Mouse (Mus musculus): ENCODE data around the gene Srd5a1. TPM values are rescaled to one million over a fixed set of nuclear protein-coding genes. Genes with fewer than 3 reads are reported as not detected.

The Srd5a1 gene
- polyA plus RNA-seq, 1 experiment from 2014 or later: 25.5 TPM

DNA sequence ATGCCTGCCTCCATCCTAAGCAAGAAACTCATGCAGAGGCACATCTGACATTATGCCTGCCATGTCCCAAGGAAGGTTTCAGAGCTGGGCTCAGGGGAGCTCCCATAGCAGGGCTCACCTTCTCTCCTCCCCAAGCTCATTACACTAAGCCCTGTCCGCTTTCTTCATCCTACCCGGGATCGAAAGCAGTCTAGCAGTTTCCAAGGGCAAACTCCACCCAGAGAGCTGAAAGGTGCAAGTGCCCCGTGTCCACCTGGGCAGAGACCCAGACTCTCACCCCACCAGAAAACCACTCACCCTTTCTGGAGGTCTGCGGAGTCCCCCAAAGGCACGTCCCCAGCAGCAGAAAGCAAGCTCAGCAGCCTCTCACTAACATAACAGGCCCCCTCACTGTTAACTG lies 80.3 kb downstream of the Srd5a1 start:
- DNase-seq (no peak), ATAC-seq (ENCODE audit: low FRiP score, low TSS enrichment) (no peak)
- Histone ChIP-seq H3K9me3 (ENCODE audit: control insufficient read depth, low read length) (no peaks in the 10 kb centered on the region), H3K27me3 (ENCODE audit: control insufficient read depth, insufficient read depth, low read length) (no peaks in the 10 kb centered on the region), H3K4me2 (ENCODE audit: low read length) (peak overlapping the region; percentile 95), H3K9ac (replicated peaks; ENCODE audit: low read length) (peak overlapping the region; percentile 34; the same call in 1 of the 2 replicates), H3K36me3 (ENCODE audit: control insufficient read depth, insufficient read depth, low read length) (no peaks in the 10 kb centered on the region), H3K4me1 (ENCODE audit: control insufficient read depth, insufficient read depth, low read length) (peaks cover 44% of the 10 kb centered on the region), H3K4me3 (replicated peaks; ENCODE audit: low read depth, low read length) (peak overlapping the region; percentile 90), H3K27ac (replicated peaks; ENCODE audit: low read depth, low read length) (no peak overlapping the region)
- 81% methylated on average over 6 of the region's 6 CpGs for WGBS

DNA sequence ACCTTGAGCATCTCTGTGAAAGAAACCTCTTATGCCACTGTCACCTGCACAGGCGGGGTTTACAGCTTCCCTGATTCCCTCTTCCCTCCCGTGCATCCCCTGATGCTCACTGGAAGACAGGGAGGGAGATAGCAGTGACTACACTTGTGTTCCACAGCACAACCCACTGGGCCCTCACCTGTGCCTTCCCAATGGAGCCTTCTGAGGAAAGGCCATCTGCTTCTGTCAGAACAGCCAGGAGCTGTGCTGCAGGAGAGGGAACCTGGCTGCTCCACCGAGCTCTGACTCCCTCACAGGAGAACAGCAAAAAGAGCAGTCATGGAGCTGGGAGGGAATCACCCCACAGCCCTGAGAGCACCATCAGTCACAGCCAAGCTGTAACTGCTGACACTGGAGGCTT lies 81.1 kb downstream of the Srd5a1 start:
- Histone ChIP-seq H3K9ac (replicated peaks; ENCODE audit: low read length) (peak overlapping the region; percentile 34; the same call in 1 of the 2 replicates), H3K4me3 (replicated peaks; ENCODE audit: low read depth, low read length) (0 out of 2 replicates have a peak overlapping the region, but pooled peaks have one; percentile 3), H3K4me2 (ENCODE audit: low read length) (peak overlapping the region; percentile 95), H3K4me1 (ENCODE audit: control insufficient read depth, insufficient read depth, low read length) (peaks cover 41% of the 10 kb centered on the region), H3K27me3 (ENCODE audit: control insufficient read depth, insufficient read depth, low read length) (no peaks in the 10 kb centered on the region), H3K9me3 (ENCODE audit: control insufficient read depth, low read length) (no peaks in the 10 kb centered on the region), H3K27ac (replicated peaks; ENCODE audit: low read depth, low read length) (no peak overlapping the region), H3K36me3 (ENCODE audit: control insufficient read depth, insufficient read depth, low read length) (no peaks in the 10 kb centered on the region)
- 73% methylated on average over 3 of the region's 3 CpGs for WGBS
- DNase-seq: no peak
- no peak for ATAC-seq (ENCODE audit: low FRiP score, low TSS enrichment)

DNA sequence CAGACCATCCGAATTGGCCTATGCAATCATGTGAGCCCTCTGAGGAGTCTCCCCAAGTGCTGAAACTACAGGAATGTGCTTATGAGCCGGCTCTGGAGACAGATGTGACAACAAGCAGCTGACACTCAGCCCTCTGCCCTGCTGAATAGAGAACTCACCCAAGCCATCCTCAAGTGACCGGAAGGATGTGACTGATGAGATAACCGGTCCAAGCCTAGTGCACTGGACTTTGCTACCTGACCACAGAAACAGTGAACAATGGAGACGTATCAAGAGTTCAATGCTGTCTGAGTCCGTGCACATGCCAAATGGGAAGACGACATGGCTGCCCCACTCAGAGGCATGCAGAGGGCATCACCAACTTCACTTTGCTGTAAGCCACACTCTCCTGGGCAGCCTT lies 82.7 kb downstream of the Srd5a1 start:
- no peak for ATAC-seq (ENCODE audit: low FRiP score, low TSS enrichment)
- Histone ChIP-seq H3K4me2 (ENCODE audit: low read length) (no peak overlapping the region), H3K9ac (replicated peaks; ENCODE audit: low read length) (no peak overlapping the region), H3K27me3 (ENCODE audit: control insufficient read depth, insufficient read depth, low read length) (no peaks in the 10 kb centered on the region), H3K4me1 (ENCODE audit: control insufficient read depth, insufficient read depth, low read length) (peaks cover 47% of the 10 kb centered on the region), H3K36me3 (ENCODE audit: control insufficient read depth, insufficient read depth, low read length) (no peaks in the 10 kb centered on the region), H3K9me3 (ENCODE audit: control insufficient read depth, low read length) (no peaks in the 10 kb centered on the region), H3K4me3 (replicated peaks; ENCODE audit: low read depth, low read length) (no peak overlapping the region), H3K27ac (replicated peaks; ENCODE audit: low read depth, low read length) (no peak overlapping the region)
- WGBS: 87% methylated on average over 7 of the region's 7 CpGs
- no peak for DNase-seq

DNA sequence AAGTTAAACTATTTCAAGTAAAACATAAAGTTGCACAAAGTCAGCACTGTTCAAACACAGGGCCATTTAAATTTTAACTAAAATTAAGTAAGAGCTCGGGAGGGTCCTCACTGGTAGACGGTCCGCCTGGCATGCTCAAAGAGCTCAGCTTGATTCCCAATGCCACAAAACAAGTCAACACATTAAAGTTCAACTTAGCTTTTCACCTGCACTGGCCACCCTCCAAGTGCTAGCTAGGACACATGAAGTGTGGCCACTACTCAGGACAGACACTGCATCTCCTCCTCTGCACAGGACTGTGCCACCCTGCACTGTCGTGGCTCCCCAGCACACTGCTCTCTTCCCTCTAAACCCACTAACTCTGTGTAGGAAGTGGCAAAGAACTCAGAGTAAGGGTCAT lies 85.4 kb downstream of the Srd5a1 start:
- H3K27me3 ChIP-seq (ENCODE audit: control insufficient read depth, insufficient read depth, low read length): no peaks in the 10 kb centered on the region
- no peak overlapping the region for H3K27ac ChIP-seq (replicated peaks; ENCODE audit: low read depth, low read length)
- no peak overlapping the region for H3K9ac ChIP-seq (replicated peaks; ENCODE audit: low read length)
- H3K4me3 ChIP-seq (replicated peaks; ENCODE audit: low read depth, low read length): no peak overlapping the region
- peaks cover 44% of the 10 kb centered on the region for H3K4me1 ChIP-seq (ENCODE audit: control insufficient read depth, insufficient read depth, low read length)
- ATAC-seq (ENCODE audit: low FRiP score, low TSS enrichment) (no peak), DNase-seq (no peak)
- no peak overlapping the region for H3K4me2 ChIP-seq (ENCODE audit: low read length)
- H3K9me3 ChIP-seq (ENCODE audit: control insufficient read depth, low read length): no peaks in the 10 kb centered on the region
- H3K36me3 ChIP-seq (ENCODE audit: control insufficient read depth, insufficient read depth, low read length): no peaks in the 10 kb centered on the region
- 61% methylated on average over 4 of the region's 4 CpGs for WGBS

DNA sequence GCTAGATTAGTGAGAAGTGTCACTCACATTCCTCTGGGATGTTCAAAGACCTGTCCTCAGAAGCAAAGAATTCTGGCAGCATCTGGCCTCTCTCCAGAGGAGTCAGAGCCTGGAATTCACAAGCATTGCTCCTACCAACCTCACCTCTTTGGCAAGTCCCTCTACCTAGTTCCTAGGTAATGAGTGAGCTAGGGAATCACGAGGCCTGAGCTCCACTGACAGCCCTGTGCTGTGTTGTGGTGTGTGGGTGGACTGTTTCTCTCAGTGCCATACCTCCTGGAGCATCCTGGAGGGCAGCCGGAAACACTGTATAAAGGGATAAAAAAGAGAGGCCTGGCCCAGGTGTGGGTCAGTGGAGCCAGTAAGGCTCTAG lies 87.1 kb downstream of the Srd5a1 start:
- H3K9ac ChIP-seq (replicated peaks; ENCODE audit: low read length): no peak overlapping the region
- H3K4me2 ChIP-seq (ENCODE audit: low read length): no peak overlapping the region
- H3K36me3 ChIP-seq (ENCODE audit: control insufficient read depth, insufficient read depth, low read length): no peaks in the 10 kb centered on the region
- H3K27me3 ChIP-seq (ENCODE audit: control insufficient read depth, insufficient read depth, low read length): no peaks in the 10 kb centered on the region
- no peak for ATAC-seq (ENCODE audit: low FRiP score, low TSS enrichment)
- WGBS: 75% methylated on average over 2 of the region's 2 CpGs
- H3K9me3 ChIP-seq (ENCODE audit: control insufficient read depth, low read length): no peaks in the 10 kb centered on the region
- peaks cover 36% of the 10 kb centered on the region for H3K4me1 ChIP-seq (ENCODE audit: control insufficient read depth, insufficient read depth, low read length)
- no peak for DNase-seq
- no peak overlapping the region for H3K4me3 ChIP-seq (replicated peaks; ENCODE audit: low read depth, low read length)
- H3K27ac ChIP-seq (replicated peaks; ENCODE audit: low read depth, low read length): no peak overlapping the region

Other genes with a start within 250 kb of the Srd5a1 start
- gene Nsun2, start 77.7 kb downstream of the Srd5a1 start, polyA plus RNA-seq (2014; fragmentation: Nextera tagmentation; extraction: Ambion mirVana): 57.3 and 82.8 TPM in 2 replicates
- gene Tent4a, start 76.8 kb downstream of the Srd5a1 start, polyA plus RNA-seq (2014; fragmentation: Nextera tagmentation; extraction: Ambion mirVana): 11.5 TPM in 2 replicates
- gene Ube2ql1, start 128.4 kb upstream of the Srd5a1 start, polyA plus RNA-seq (2014; fragmentation: Nextera tagmentation; extraction: Ambion mirVana): 34.4 and 43.7 TPM in 2 replicates
- 145 TPM in 2 replicates for gene Med10, start 191.0 kb upstream of the Srd5a1 start, polyA plus RNA-seq (2014; fragmentation: Nextera tagmentation; extraction: Ambion mirVana)